Mouse (Mus musculus): ENCODE measurements around the gene Rgs12. TPM values are rescaled to one million over a fixed set of nuclear protein-coding genes. Genes with fewer than 3 reads are reported as not detected.

Gene Rgs12
- polyA plus RNA-seq, 1 experiment, result 9.3 TPM

- Histone ChIP-seq H3K36me3 (ENCODE audit: control insufficient read depth) (peaks cover 17% of the 10 kb centered on the region), H3K4me1 (ENCODE audit: control insufficient read depth) (peaks cover 57% of the 10 kb centered on the region), H3K27me3 (ENCODE audit: control insufficient read depth) (no peaks in the 10 kb centered on the region), H3K9me3 (ENCODE audit: control insufficient read depth, low read length) (no peaks in the 10 kb centered on the region), H3K4me3 (replicated peaks) (peak overlapping the region; percentile 29)
- peak; percentile 64 for TF ChIP-seq GATA1 (IDR thresholded peaks at IDR 0.05; ENCODE audit: low read length)
- TF ChIP-seq TAL1 (IDR thresholded peaks at IDR 0.05; ENCODE audit: low read length), result peak; percentile 70
Measured at GRCm38 (mm10) chr5:34930151-34930975, 18.9 kb upstream of the Rgs12 start.

- TF ChIP-seq TAL1 (IDR thresholded peaks at IDR 0.05; ENCODE audit: low read length) (no peak), GATA1 (IDR thresholded peaks at IDR 0.05; ENCODE audit: low read length) (no peak)
- Histone ChIP-seq H3K4me1 (ENCODE audit: control insufficient read depth) (peaks cover 58% of the 10 kb centered on the region), H3K9me3 (ENCODE audit: control insufficient read depth, low read length) (no peaks in the 10 kb centered on the region)
Measured at GRCm38 (mm10) chr5:34931091-34931490, 18.2 kb upstream of the Rgs12 start.

GRCm38 (mm10) chr5:34931516-34932457 is 17.5 kb upstream of the Rgs12 start:
- TF ChIP-seq GATA1 (IDR thresholded peaks at IDR 0.05; ENCODE audit: low read length) (no peak), TAL1 (IDR thresholded peaks at IDR 0.05; ENCODE audit: low read length) (no peak)
- H3K4me3 ChIP-seq (replicated peaks), result no peak overlapping the region
- peaks cover 62% of the 10 kb centered on the region for H3K4me1 ChIP-seq (ENCODE audit: control insufficient read depth)
- H3K9me3 ChIP-seq (ENCODE audit: control insufficient read depth, low read length), result no peaks in the 10 kb centered on the region
- H3K36me3 ChIP-seq (ENCODE audit: control insufficient read depth), result peaks cover 8% of the 10 kb centered on the region; the same call in 1 of the 2 replicates
- H3K27me3 ChIP-seq (ENCODE audit: control insufficient read depth), result no peaks in the 10 kb centered on the region

More at GRCm38 (mm10) chr5:34931091-34931490, 18.2 kb upstream of the Rgs12 start:
- peak overlapping the region; percentile 29 for H3K4me3 ChIP-seq (replicated peaks)
- H3K36me3 ChIP-seq (ENCODE audit: control insufficient read depth), result peaks cover 13% of the 10 kb centered on the region
- no peaks in the 10 kb centered on the region for H3K27me3 ChIP-seq (ENCODE audit: control insufficient read depth)

- Histone ChIP-seq H3K4me3 (replicated peaks) (no peak overlapping the region), H3K4me1 (ENCODE audit: control insufficient read depth) (peaks cover 59% of the 10 kb centered on the region), H3K27me3 (ENCODE audit: control insufficient read depth) (no peaks in the 10 kb centered on the region), H3K36me3 (ENCODE audit: control insufficient read depth) (peaks cover 8% of the 10 kb centered on the region; the same call in 1 of the 2 replicates), H3K9me3 (ENCODE audit: control insufficient read depth, low read length) (no peaks in the 10 kb centered on the region)
- TF ChIP-seq TAL1 (IDR thresholded peaks at IDR 0.05; ENCODE audit: low read length), result no peak
- TF ChIP-seq GATA1 (IDR thresholded peaks at IDR 0.05; ENCODE audit: low read length), result no peak
Measured at GRCm38 (mm10) chr5:34932458-34932806, 16.8 kb upstream of the Rgs12 start.

- no peak overlapping the region for H3K4me3 ChIP-seq (replicated peaks)
- H3K9me3 ChIP-seq (ENCODE audit: control insufficient read depth, low read length), result no peaks in the 10 kb centered on the region
- TF ChIP-seq TAL1 (IDR thresholded peaks at IDR 0.05; ENCODE audit: low read length) (no peak), GATA1 (IDR thresholded peaks at IDR 0.05; ENCODE audit: low read length) (no peak)
- H3K36me3 ChIP-seq (ENCODE audit: control insufficient read depth), result peaks cover 8% of the 10 kb centered on the region; the same call in 1 of the 2 replicates
- no peaks in the 10 kb centered on the region for H3K27me3 ChIP-seq (ENCODE audit: control insufficient read depth)
- H3K4me1 ChIP-seq (ENCODE audit: control insufficient read depth), result peaks cover 69% of the 10 kb centered on the region
Measured at GRCm38 (mm10) chr5:34933461-34933860, 15.8 kb upstream of the Rgs12 start.

- Histone ChIP-seq H3K9me3 (ENCODE audit: control insufficient read depth, low read length) (no peaks in the 10 kb centered on the region), H3K27me3 (ENCODE audit: control insufficient read depth) (no peaks in the 10 kb centered on the region), H3K4me1 (ENCODE audit: control insufficient read depth) (peaks cover 36% of the 10 kb centered on the region), H3K4me3 (replicated peaks) (no peak overlapping the region), H3K36me3 (ENCODE audit: control insufficient read depth) (no peaks in the 10 kb centered on the region)
- TF ChIP-seq GATA1 (IDR thresholded peaks at IDR 0.05; ENCODE audit: low read length) (no peak), TAL1 (IDR thresholded peaks at IDR 0.05; ENCODE audit: low read length) (no peak)
Measured at GRCm38 (mm10) chr5:34941710-34942470, 7.4 kb upstream of the Rgs12 start.

GRCm38 (mm10) chr5:34943428-34943827 is 5.8 kb upstream of the Rgs12 start:
- Histone ChIP-seq H3K27me3 (ENCODE audit: control insufficient read depth) (no peaks in the 10 kb centered on the region), H3K4me3 (replicated peaks) (no peak overlapping the region), H3K36me3 (ENCODE audit: control insufficient read depth) (no peaks in the 10 kb centered on the region), H3K9me3 (ENCODE audit: control insufficient read depth, low read length) (no peaks in the 10 kb centered on the region), H3K4me1 (ENCODE audit: control insufficient read depth) (peaks cover 39% of the 10 kb centered on the region)
- TF ChIP-seq TAL1 (IDR thresholded peaks at IDR 0.05; ENCODE audit: low read length), result no peak

DNA sequence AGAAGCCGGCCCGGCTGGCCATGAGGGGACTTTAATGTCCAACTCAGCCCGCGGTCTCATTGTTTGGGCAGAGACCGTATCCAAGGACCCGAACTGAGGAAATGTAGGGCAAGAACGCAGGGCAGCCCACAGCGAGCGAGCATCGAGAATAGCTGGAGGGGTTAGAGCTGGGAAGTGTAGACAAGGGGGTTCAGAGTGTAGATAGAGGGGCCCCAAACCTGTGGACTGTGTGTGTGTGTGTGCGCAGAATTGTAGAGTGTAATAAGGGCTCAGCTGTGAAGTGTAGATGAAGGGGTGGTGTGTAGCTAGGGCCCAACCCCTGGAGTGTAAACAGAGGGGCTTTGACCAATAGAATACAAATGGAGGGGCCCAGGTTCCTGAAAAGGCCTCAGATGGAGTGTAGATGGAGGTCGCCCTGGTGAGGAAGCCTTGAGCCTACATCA is 545 bp downstream of the Rgs12 start:
- Histone ChIP-seq H3K4me1 (ENCODE audit: control insufficient read depth) (peaks cover 65% of the 10 kb centered on the region), H3K9me3 (ENCODE audit: control insufficient read depth, low read length) (no peaks in the 10 kb centered on the region), H3K4me3 (replicated peaks) (peak overlapping the region; percentile 83), H3K27me3 (ENCODE audit: control insufficient read depth) (no peaks in the 10 kb centered on the region), H3K36me3 (ENCODE audit: control insufficient read depth) (peaks cover 32% of the 10 kb centered on the region)
- no peak for TF ChIP-seq TAL1 (IDR thresholded peaks at IDR 0.05; ENCODE audit: low read length)
- TF ChIP-seq GATA1 (IDR thresholded peaks at IDR 0.05; ENCODE audit: low read length), result no peak
